Mouse (Mus musculus) stomach, postnatal 0 days (tissue): ENCODE measurements around the gene Hcst. TPM values are rescaled to one million over a fixed set of nuclear protein-coding genes. Genes with fewer than 3 reads are reported as not detected.

Experiments
- ATAC-seq: fragments of 200-750 bp; cut with Nextera tagmentation; 2 replicates; pipeline ENCODE4 v1.8.0; 2017; ENCODE audit not compliant: low FRiP score, low TSS enrichment
- DNase-seq: peaks from one replicate; pipeline ENCODE4 v3.0.0-alpha.2; 2016; ENCODE audit warnings: low spot score
- H3K27ac ChIP-seq: fragments of 300-500 bp; sonication (generic); replicated peaks from 2 replicates; pipeline ENCODE4 v1.5.1; 2014; ENCODE audit warnings: mild to moderate bottlenecking, control low read depth
- H3K27me3 ChIP-seq: fragments of 300-500 bp; sonication (generic); 2 replicates; pipeline ENCODE4 v1.6.1; 2014; ENCODE audit warnings: low read length; ENCODE audit not compliant: control insufficient read depth, insufficient read depth
- H3K36me3 ChIP-seq: fragments of 300-500 bp; sonication (generic); 2 replicates; pipeline ENCODE4 v1.6.1; 2014; ENCODE audit warnings: low read length, mixed read lengths; ENCODE audit not compliant: control insufficient read depth, insufficient read depth
- H3K4me1 ChIP-seq: fragments of 300-500 bp; sonication (generic); replicated peaks from 2 replicates; pipeline ENCODE4 v1.6.1; 2014; ENCODE audit warnings: antibody characterized with exemption; ENCODE audit not compliant: control insufficient read depth, insufficient read depth
- H3K4me2 ChIP-seq: fragments of 300-500 bp; sonication (generic); replicated peaks from 2 replicates; pipeline ENCODE4 v1.6.1; 2014; ENCODE audit warnings: low read depth, mild to moderate bottlenecking, control low read depth, moderate library complexity
- H3K4me3 ChIP-seq: fragments of 300-500 bp; sonication (generic); 2 replicates; pipeline ENCODE4 v1.5.1; 2014; ENCODE audit warnings: low read depth, low read length, control low read depth
- H3K9ac ChIP-seq: fragments of 300-500 bp; sonication (generic); 2 replicates; pipeline ENCODE4 v1.6.1; 2014; ENCODE audit warnings: mild to moderate bottlenecking, low read length, control low read depth, mixed read lengths
- H3K9me3 ChIP-seq: fragments of 300-500 bp; sonication (generic); 2 replicates; pipeline ENCODE4 v1.6.1; 2016; ENCODE audit warnings: low read length; ENCODE audit not compliant: control insufficient read depth
- CTCF ChIP-seq: IDR thresholded peaks from 2 replicates; pipeline ENCODE4 v1.5.1; 2016; ENCODE audit warnings: antibody characterized with exemption, low read depth, mild to moderate bottlenecking, moderate library complexity
- EP300 ChIP-seq: optimal IDR thresholded peaks from 2 replicates; pipeline ENCODE3; 2016; ENCODE audit warnings: antibody characterized with exemption
- WGBS: fragments of 180-500 bp; shearing (Covaris S2); extraction: QIAGEN DNeasy Blood & Tissue Kit; methylation state at CpG from one replicate; pipeline ENCODE4 v1.1.7; 2014; 5-methylcytosine and 5-hydroxymethylcytosine counted together
- polyA plus RNA-seq: library from polyadenylated mRNA; unstranded; fragments of >200 nt; fragmentation: Nextera tagmentation; extraction: Ambion mirVana; gene quantifications from 2 replicates; pipeline ENCODE4 v1.2.1, GENCODE M21; 2015

Gene Hcst
- polyA plus RNA-seq, 1 experiment from 2014 or later: 3.2 TPM

GRCm38 (mm10) chr7:30408639-30409038, 11.0 kb downstream of the Hcst start:
- WGBS: 77% methylated on average over 3 of the region's 3 CpGs
- Histone ChIP-seq H3K27ac (no peak overlapping the region), H3K36me3 (no peaks in the 10 kb centered on the region), H3K4me3 (no peak overlapping the region), H3K4me2 (no peak overlapping the region), H3K4me1 (no peaks in the 10 kb centered on the region), H3K9ac (no peak overlapping the region), H3K9me3 (no peaks in the 10 kb centered on the region), H3K27me3 (no peaks in the 10 kb centered on the region; the same call in 1 of the 2 replicates)
- DNase-seq: no peak
- no peak for TF ChIP-seq EP300
- TF ChIP-seq CTCF: no peak
- ATAC-seq: no peak

GRCm38 (mm10) chr7:30402343-30402742, 17.3 kb downstream of the Hcst start:
- Histone ChIP-seq H3K4me2 (no peak overlapping the region), H3K9ac (no peak overlapping the region), H3K4me3 (no peak overlapping the region), H3K4me1 (no peaks in the 10 kb centered on the region), H3K9me3 (no peaks in the 10 kb centered on the region), H3K27me3 (no peaks in the 10 kb centered on the region), H3K36me3 (no peaks in the 10 kb centered on the region), H3K27ac (no peak overlapping the region)
- TF ChIP-seq EP300: no peak
- TF ChIP-seq CTCF: no peak
- ATAC-seq (no peak), DNase-seq (no peak)
- WGBS: 58% methylated on average over 4 of the region's 4 CpGs

- TF ChIP-seq CTCF (no peak), EP300 (no peak)
- H3K4me3 ChIP-seq: no peak overlapping the region
- no peaks in the 10 kb centered on the region for H3K4me1 ChIP-seq
- no peak overlapping the region for H3K4me2 ChIP-seq
- no peak overlapping the region for H3K9ac ChIP-seq
- DNase-seq (no peak), ATAC-seq (no peak)
- no peaks in the 10 kb centered on the region for H3K9me3 ChIP-seq
- H3K27ac ChIP-seq: no peak overlapping the region
- 43% methylated on average over 7 of the region's 7 CpGs for WGBS
- H3K36me3 ChIP-seq: no peaks in the 10 kb centered on the region
- no peaks in the 10 kb centered on the region for H3K27me3 ChIP-seq
Observed at GRCm38 (mm10) chr7:30399671-30400070, 20.0 kb downstream of the Hcst start.

- Histone ChIP-seq H3K9ac (no peak overlapping the region), H3K4me2 (no peak overlapping the region), H3K4me3 (no peak overlapping the region), H3K9me3 (no peaks in the 10 kb centered on the region), H3K4me1 (no peaks in the 10 kb centered on the region), H3K36me3 (no peaks in the 10 kb centered on the region), H3K27ac (no peak overlapping the region), H3K27me3 (no peaks in the 10 kb centered on the region)
- ATAC-seq: no peak
- TF ChIP-seq CTCF (peak; percentile 45), EP300 (no peak)
- DNase-seq: no peak
- WGBS: 43% methylated on average over 2 of the region's 2 CpGs
Observed at GRCm38 (mm10) chr7:30394871-30395270, 24.8 kb downstream of the Hcst start.

- Histone ChIP-seq H3K36me3 (no peaks in the 10 kb centered on the region), H3K27ac (no peak overlapping the region; the same call in 1 of the 2 replicates), H3K4me3 (no peak overlapping the region), H3K9me3 (no peaks in the 10 kb centered on the region), H3K9ac (no peak overlapping the region), H3K4me2 (no peak overlapping the region), H3K27me3 (no peaks in the 10 kb centered on the region), H3K4me1 (no peaks in the 10 kb centered on the region)
- DNase-seq (peak; percentile 21), ATAC-seq (no peak)
- 66% methylated on average over 10 of the region's 11 CpGs for WGBS
- TF ChIP-seq CTCF: no peak
- TF ChIP-seq EP300: no peak
Observed at GRCm38 (mm10) chr7:30394379-30394778, 25.3 kb downstream of the Hcst start.

GRCm38 (mm10) chr7:30393631-30394030, 26.0 kb downstream of the Hcst start:
- ATAC-seq: no peak
- Histone ChIP-seq H3K4me3 (no peak overlapping the region), H3K27ac (no peak overlapping the region; the same call in 1 of the 2 replicates), H3K4me1 (no peaks in the 10 kb centered on the region), H3K4me2 (no peak overlapping the region), H3K9me3 (no peaks in the 10 kb centered on the region), H3K9ac (no peak overlapping the region), H3K27me3 (no peaks in the 10 kb centered on the region), H3K36me3 (no peaks in the 10 kb centered on the region)
- DNase-seq: no peak
- TF ChIP-seq EP300 (no peak), CTCF (no peak)
- WGBS: 83% methylated on average over 4 of the region's 4 CpGs
